Mouse (Mus musculus): Measurements from ENCODE around the gene Shank2. TPM values are rescaled to one million over a fixed set of nuclear protein-coding genes. Genes with fewer than 3 reads are reported as not detected.

Shank2 gene
- polyA plus RNA-seq, 2 experiments = 0.59 to 0.89 TPM

GRCm38 (mm10) chr7:144299351-144299750 is 297.6 kb downstream of the Shank2 start:
- H3K9ac ChIP-seq (ENCODE audit: low read depth, low read length, severe bottlenecking) = no peak overlapping the region
- H3K27me3 ChIP-seq (ENCODE audit: control insufficient read depth, insufficient read depth, low read length) = no peaks in the 10 kb centered on the region
- H3K9me3 ChIP-seq (ENCODE audit: control insufficient read depth, low read length) = no peaks in the 10 kb centered on the region
- no peak for TF ChIP-seq POLR2A (IDR thresholded peaks at IDR 0.05; ENCODE audit: borderline replicate concordance, extremely low read depth, insufficient read depth, insufficient read length)
- DNase-seq (ENCODE audit: low spot score) (no peak), ATAC-seq (ENCODE audit: low FRiP score, low read depth) (no peak)
- no peaks in the 10 kb centered on the region for H3K4me1 ChIP-seq (ENCODE audit: control insufficient read depth, insufficient read depth, low read length)
- H3K27ac ChIP-seq (replicated peaks; ENCODE audit: low read depth, low read length) = no peak overlapping the region
- H3K36me3 ChIP-seq (ENCODE audit: control insufficient read depth, insufficient read depth, low read length) = no peaks in the 10 kb centered on the region
- WGBS = 69% methylated on average over 2 of the region's 2 CpGs
- H3K4me3 ChIP-seq (replicated peaks; ENCODE audit: low read length) = no peak overlapping the region
- H3K4me2 ChIP-seq (replicated peaks; ENCODE audit: low read depth, low read length, severe bottlenecking) = no peak overlapping the region

DNA sequence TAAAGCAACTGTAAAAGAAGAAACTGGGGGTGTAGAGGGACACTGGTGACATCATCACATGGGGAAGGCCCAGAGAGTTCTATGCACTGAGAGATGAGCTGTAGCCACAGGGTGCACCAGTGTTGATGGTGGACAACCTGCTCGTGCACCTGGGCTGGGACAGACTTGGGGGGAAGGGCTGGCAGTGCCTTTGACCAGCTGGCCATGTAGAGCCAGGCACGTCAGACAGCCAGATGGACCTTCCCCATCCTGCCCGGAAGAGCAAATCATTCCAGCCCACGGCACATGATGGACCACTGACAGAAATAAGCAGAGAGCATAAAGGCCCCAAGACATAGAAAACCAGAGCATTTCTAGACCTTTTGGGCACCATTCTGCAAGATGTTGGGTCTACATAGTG is 299.9 kb downstream of the Shank2 start:
- DNase-seq (ENCODE audit: low spot score) (no peak), ATAC-seq (ENCODE audit: low FRiP score, low read depth) (no peak)
- Histone ChIP-seq H3K27me3 (ENCODE audit: control insufficient read depth, insufficient read depth, low read length) (no peaks in the 10 kb centered on the region), H3K4me2 (replicated peaks; ENCODE audit: low read depth, low read length, severe bottlenecking) (no peak overlapping the region), H3K27ac (replicated peaks; ENCODE audit: low read depth, low read length) (no peak overlapping the region), H3K36me3 (ENCODE audit: control insufficient read depth, insufficient read depth, low read length) (no peaks in the 10 kb centered on the region), H3K4me3 (replicated peaks; ENCODE audit: low read length) (no peak overlapping the region), H3K4me1 (ENCODE audit: control insufficient read depth, insufficient read depth, low read length) (no peaks in the 10 kb centered on the region), H3K9ac (ENCODE audit: low read depth, low read length, severe bottlenecking) (no peak overlapping the region), H3K9me3 (ENCODE audit: control insufficient read depth, low read length) (no peaks in the 10 kb centered on the region)
- TF ChIP-seq POLR2A (IDR thresholded peaks at IDR 0.05; ENCODE audit: borderline replicate concordance, extremely low read depth, insufficient read depth, insufficient read length) = no peak
- WGBS = 85% methylated on average over 4 of the region's 4 CpGs

- no peaks in the 10 kb centered on the region for H3K27me3 ChIP-seq (ENCODE audit: control insufficient read depth, insufficient read depth, low read length)
- H3K9ac ChIP-seq (ENCODE audit: low read depth, low read length, severe bottlenecking) = no peak overlapping the region
- no peak overlapping the region for H3K4me2 ChIP-seq (replicated peaks; ENCODE audit: low read depth, low read length, severe bottlenecking)
- WGBS = 64% methylated on average over 5 of the region's 5 CpGs
- DNase-seq (ENCODE audit: low spot score) = no peak
- H3K36me3 ChIP-seq (ENCODE audit: control insufficient read depth, insufficient read depth, low read length) = no peaks in the 10 kb centered on the region
- TF ChIP-seq POLR2A (IDR thresholded peaks at IDR 0.05; ENCODE audit: borderline replicate concordance, extremely low read depth, insufficient read depth, insufficient read length) = no peak
- H3K27ac ChIP-seq (replicated peaks; ENCODE audit: low read depth, low read length) = no peak overlapping the region
- no peaks in the 10 kb centered on the region for H3K9me3 ChIP-seq (ENCODE audit: control insufficient read depth, low read length)
- no peak for ATAC-seq (ENCODE audit: low FRiP score, low read depth)
- no peaks in the 10 kb centered on the region for H3K4me1 ChIP-seq (ENCODE audit: control insufficient read depth, insufficient read depth, low read length)
- H3K4me3 ChIP-seq (replicated peaks; ENCODE audit: low read length) = no peak overlapping the region
Measured at GRCm38 (mm10) chr7:144302498-144302897, 300.8 kb downstream of the Shank2 start.

DNA sequence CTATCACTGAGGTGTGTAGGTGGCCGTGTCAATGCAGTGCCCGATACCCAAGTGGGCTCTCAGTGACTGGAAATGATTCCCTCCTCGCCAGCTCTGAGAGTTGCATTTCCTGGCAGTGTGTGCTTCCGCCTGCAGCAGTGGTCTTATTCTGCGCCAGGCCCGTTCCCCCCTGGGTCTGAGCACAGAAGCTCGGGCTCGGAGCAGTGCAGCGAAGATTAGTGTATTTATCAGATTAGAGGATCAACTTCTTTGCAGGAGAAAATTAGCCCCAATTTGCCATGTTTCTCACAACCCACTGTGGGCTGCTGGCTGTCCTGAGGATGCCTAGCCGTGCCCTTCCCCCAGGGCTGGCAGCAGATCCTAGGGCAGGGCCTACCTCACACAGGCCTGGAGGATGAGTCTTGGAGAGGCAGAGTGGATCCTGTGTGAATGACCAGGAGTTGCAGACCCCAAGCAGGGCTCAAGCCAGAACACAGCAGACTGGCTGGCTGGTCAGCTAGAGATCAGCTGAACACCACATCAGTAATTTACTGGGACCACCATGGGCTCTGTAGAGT is 306.2 kb downstream of the Shank2 start:
- ATAC-seq (ENCODE audit: low FRiP score, low read depth) (no peak), DNase-seq (ENCODE audit: low spot score) (no peak)
- TF ChIP-seq POLR2A (IDR thresholded peaks at IDR 0.05; ENCODE audit: borderline replicate concordance, extremely low read depth, insufficient read depth, insufficient read length) = no peak
- Histone ChIP-seq H3K9ac (ENCODE audit: low read depth, low read length, severe bottlenecking) (no peak overlapping the region), H3K27ac (replicated peaks; ENCODE audit: low read depth, low read length) (no peak overlapping the region), H3K4me2 (replicated peaks; ENCODE audit: low read depth, low read length, severe bottlenecking) (no peak overlapping the region), H3K36me3 (ENCODE audit: control insufficient read depth, insufficient read depth, low read length) (no peaks in the 10 kb centered on the region), H3K27me3 (ENCODE audit: control insufficient read depth, insufficient read depth, low read length) (no peaks in the 10 kb centered on the region), H3K9me3 (ENCODE audit: control insufficient read depth, low read length) (no peaks in the 10 kb centered on the region), H3K4me3 (replicated peaks; ENCODE audit: low read length) (no peak overlapping the region), H3K4me1 (ENCODE audit: control insufficient read depth, insufficient read depth, low read length) (no peaks in the 10 kb centered on the region)
- 81% methylated on average over 10 of the region's 10 CpGs for WGBS

- Histone ChIP-seq H3K27ac (replicated peaks; ENCODE audit: low read depth, low read length) (no peak overlapping the region), H3K4me1 (ENCODE audit: control insufficient read depth, insufficient read depth, low read length) (no peaks in the 10 kb centered on the region), H3K4me3 (replicated peaks; ENCODE audit: low read length) (no peak overlapping the region), H3K4me2 (replicated peaks; ENCODE audit: low read depth, low read length, severe bottlenecking) (no peak overlapping the region), H3K36me3 (ENCODE audit: control insufficient read depth, insufficient read depth, low read length) (no peaks in the 10 kb centered on the region), H3K9me3 (ENCODE audit: control insufficient read depth, low read length) (no peaks in the 10 kb centered on the region), H3K9ac (ENCODE audit: low read depth, low read length, severe bottlenecking) (no peak overlapping the region), H3K27me3 (ENCODE audit: control insufficient read depth, insufficient read depth, low read length) (no peaks in the 10 kb centered on the region)
- DNase-seq (ENCODE audit: low spot score) (no peak), ATAC-seq (ENCODE audit: low FRiP score, low read depth) (no peak)
- WGBS = 79% methylated on average over 11 of the region's 11 CpGs
- TF ChIP-seq POLR2A (IDR thresholded peaks at IDR 0.05; ENCODE audit: borderline replicate concordance, extremely low read depth, insufficient read depth, insufficient read length) = no peak
Measured at GRCm38 (mm10) chr7:144314438-144315105, 312.8 kb downstream of the Shank2 start.

Measured in limb, embryonic 14.5 days (tissue).